Mouse (Mus musculus) embryo, embryonic 9.5 days (tissue): ENCODE measurements around the gene Cops8.

ENCODE experiments used
- DNase-seq: peaks from one replicate; pipeline ENCODE4 v3.0.0-alpha.2; 2017; ENCODE audit errors: extremely low spot score

The Cops8 gene

DNA sequence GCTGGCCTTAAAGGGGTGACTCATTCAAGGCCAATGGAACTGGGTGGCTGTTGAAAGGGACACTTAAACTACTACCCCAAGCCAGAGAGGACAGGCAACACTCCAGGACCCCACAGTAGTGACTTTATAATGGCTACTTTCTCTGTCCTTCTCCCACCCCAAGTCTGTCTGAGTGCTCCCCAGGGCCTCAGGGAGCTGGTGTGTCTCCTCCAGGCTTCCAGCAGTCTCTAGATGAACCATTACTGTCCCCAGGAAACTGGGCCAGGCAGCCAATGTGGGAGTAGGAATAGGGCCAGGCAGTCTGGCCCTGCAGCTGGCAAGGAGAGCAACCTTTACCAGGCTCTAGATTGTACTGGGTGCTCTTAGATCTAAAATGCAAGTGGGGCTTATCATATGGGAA, 49.0 kb downstream of the Cops8 start:
- no peak for DNase-seq

DNA sequence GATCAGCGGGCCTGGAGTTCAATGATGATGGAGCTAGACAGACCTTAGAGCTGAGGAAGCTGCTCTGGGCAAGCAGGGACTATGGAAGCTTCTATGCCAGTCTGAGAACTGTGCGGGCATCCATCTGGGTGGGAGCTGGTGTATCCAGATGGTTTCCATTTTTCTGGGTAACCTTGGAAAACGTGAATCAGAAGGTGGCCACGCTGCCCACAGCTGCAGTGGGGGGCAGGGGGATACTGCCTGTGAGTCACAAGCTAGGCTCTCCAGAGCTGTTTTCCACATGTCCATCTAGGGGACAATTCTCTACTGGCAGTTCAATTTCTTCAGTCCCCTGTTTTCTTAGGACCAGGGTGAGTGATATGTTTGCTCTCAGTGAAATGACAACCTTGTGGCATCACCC, 49.8 kb downstream of the Cops8 start:
- no peak for DNase-seq

DNA sequence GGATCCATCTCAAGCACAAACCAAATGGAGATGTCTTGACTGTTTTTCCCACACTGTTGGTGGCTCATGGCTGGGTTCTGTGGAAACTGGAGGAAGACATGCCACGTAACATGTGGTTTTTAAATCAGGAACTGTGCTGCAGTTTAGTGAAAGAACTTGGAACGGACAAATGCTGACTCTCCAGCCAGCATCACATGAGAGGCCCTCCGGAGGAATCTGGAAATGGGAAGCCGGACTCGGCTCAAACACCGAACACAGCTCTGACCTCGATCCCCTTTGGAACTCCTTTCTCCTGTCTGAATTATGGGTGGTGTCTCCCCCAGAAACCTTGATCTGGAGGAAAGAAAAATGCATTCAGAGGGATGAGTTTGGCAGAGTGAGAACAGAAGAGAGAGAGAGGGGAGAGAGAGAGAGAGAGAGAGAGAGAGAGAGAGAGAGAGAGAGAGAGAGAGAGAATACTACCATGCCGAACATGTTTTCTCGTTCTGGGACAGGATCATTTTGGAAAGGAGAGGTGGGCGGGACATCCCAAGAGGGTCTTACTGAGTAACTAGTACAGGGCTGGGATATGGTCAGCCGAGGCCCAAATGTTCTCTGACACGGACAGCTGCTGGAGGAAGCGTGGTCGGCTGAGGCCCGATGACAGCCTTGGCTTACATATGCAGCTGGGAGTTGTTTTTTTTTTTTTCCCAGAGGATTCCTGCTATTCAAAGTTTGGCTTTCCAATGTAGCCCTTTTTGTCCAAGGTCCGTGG, 53.9 kb downstream of the Cops8 start:
- no peak for DNase-seq

DNA sequence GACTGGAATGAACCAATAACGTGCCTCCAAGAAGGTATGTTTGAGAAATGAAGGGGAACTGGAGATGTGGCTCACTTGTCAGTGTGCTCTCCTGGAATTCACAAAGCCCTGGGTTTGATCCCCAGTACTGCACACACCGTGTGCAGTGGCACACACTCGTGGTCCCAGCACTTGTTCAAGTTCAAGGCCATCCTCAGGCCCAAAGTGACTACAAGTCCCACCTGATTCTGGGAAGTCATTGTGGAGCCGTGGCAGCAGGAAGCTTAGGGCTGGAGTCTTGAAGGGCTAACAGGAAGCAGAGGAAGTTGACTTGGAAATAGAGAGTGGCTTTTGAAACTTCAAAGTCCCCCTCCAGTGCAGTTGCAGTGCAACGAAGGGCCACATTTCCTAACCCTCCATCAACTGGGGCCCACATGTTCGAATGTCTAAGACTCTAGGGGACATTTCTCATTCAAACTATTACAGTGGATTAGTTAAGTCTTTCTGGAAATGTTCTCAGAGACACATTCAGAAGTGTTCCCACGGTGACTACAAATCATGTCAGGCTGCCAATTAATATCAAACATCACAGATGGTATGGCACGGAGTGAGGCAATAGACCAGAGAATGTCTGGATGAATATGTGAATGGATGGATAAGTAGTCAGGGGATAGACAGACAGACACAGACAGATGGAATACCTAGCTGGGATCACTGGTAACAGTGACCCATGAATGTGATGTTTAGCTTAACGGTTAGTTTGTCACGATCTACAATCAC, 54.7 kb downstream of the Cops8 start:
- no peak for DNase-seq

- DNase-seq: no peak
Observed at GRCm38 (mm10) chr1:90658581-90658980, 55.8 kb downstream of the Cops8 start.

- no peak for DNase-seq
Observed at GRCm38 (mm10) chr1:90660150-90660549, 57.4 kb downstream of the Cops8 start.

DNA sequence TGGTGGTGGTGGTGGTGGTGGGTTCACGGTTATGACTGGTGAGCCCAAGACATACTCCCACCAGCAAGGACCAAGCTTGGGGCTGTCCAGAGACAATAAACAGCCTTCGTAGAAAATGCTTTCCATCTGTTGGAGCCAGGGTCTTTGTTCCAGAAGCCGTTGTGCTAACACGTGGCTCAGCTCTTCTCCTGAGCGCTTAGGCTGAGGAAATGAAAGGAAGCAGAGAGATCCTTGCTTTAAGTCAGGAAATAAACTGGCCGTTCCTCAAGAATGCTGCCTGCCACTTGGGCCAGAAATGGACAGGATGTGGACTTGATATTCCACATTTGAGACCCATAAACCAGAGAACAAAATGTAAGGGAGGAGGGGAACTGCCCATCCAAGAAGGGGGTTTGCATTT, 59.7 kb downstream of the Cops8 start:
- DNase-seq: no peak
